Mouse (Mus musculus): ENCODE data around the gene Lax1.

GRCm38 (mm10) chr1:133645652-133646051, 44.3 kb downstream of the Lax1 start:
- TF ChIP-seq CTCF (IDR thresholded peaks at IDR 0.05) (no peak), EP300 (IDR thresholded peaks at IDR 0.05) (no peak)
